Mouse (Mus musculus): Measurements from ENCODE around the gene Itsn1.

- no peak for TF ChIP-seq CTCF (IDR thresholded peaks at IDR 0.05; ENCODE audit: insufficient read depth, low read length)
- TF ChIP-seq POLR2A (IDR thresholded peaks at IDR 0.05; ENCODE audit: borderline replicate concordance, extremely low read depth, low read depth, low read length), result no peak
Observed at GRCm38 (mm10) chr16:91701908-91702307, 27.2 kb upstream of the Itsn1 start.
